ENCODE assay signal across 9 mouse cellular contexts in the genomic region with DNA sequence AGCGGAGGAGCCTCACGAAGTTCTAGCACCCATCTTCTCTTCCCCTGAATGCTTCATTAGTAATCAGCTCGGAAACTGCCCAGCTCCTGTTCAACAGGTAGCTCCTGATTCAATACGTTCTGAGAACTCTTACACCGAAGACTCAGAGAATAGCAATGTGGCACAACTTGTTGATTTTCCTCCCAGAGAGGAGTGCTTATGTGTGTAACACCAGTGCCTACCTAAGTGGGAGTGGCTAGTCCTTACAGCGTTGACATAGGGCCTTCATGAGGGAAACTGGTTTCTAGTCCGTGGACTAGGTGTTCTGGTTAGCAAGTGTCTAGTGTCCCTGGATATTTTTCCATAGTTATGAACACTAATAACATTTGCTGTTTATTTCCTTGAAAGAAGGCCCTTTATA. TPM values are rescaled to one million over a fixed set of nuclear protein-coding genes. Genes with fewer than 3 reads are reported as not detected.
A peak's percentile ranks its signal among the peaks of the same experiment; 100 is the strongest.
DNase-seq lines count a peak whose midpoint lies in the region; ATAC-seq lines count a peak whose summit lies in the region.
"Had no signal": no experiment of that assay in that cellular context is flagged by ENCODE, and none has a peak within 500 bp of the region (broad histone marks: within the 10 kb centered on the region; RNA-seq: fewer than 3 reads in every experiment).

No protein-coding gene starts in this region.

- no peak overlapping the region for H3K27ac ChIP-seq in heart, embryonic 11.5 days (ENCODE audit: low read depth, low read length)
- peak overlapping the region; percentile 49; the same call in 1 of the 2 replicates for H3K27ac ChIP-seq in intestine, embryonic 16.5 days (ENCODE audit: low read length)

- no peak for DNase-seq in heart, postnatal 14 days
- DNase-seq in cerebellum, adult 9-10 months = peak; percentile 42
- peak; percentile 31 for DNase-seq in lung, postnatal 10 days
- no peak for DNase-seq in spleen, adult 18-20 months
- DNase-seq in ovary, adult 18-20 months (ENCODE audit: low spot score) = no peak
- DNase-seq in urinary bladder, adult 2 months (ENCODE audit: low spot score) = no peak

- peaks cover 13% of the 10 kb centered on the region for H3K4me1 ChIP-seq in heart, embryonic 11.5 days (ENCODE audit: control insufficient read depth, insufficient read depth, low read length)
- peaks cover 14% of the 10 kb centered on the region for H3K4me1 ChIP-seq in intestine, embryonic 16.5 days (ENCODE audit: control insufficient read depth, insufficient read depth, low read length)

- H3K36me3 ChIP-seq in heart, embryonic 11.5 days (ENCODE audit: control insufficient read depth, insufficient read depth, low read length) = no peaks in the 10 kb centered on the region
- H3K36me3 ChIP-seq in intestine, embryonic 16.5 days (ENCODE audit: control insufficient read depth, insufficient read depth, low read length) = no peaks in the 10 kb centered on the region
- H3K36me3 ChIP-seq: midbrain, embryonic 12.5 days had no signal

- 50% methylated on average over 7 of the region's 7 CpGs for WGBS in heart, embryonic 11.5 days (ENCODE audit: insufficient replicate concordance)
- WGBS in intestine, embryonic 16.5 days = 33% methylated on average over 7 of the region's 7 CpGs

- no peaks in the 10 kb centered on the region for H3K9me3 ChIP-seq in heart, embryonic 11.5 days (replicated peaks; ENCODE audit: control insufficient read depth, low read length)
- H3K9me3 ChIP-seq in intestine, embryonic 16.5 days (ENCODE audit: control insufficient read depth, low read length) = no peaks in the 10 kb centered on the region
- H3K9me3 ChIP-seq: midbrain, embryonic 12.5 days had no signal

- ATAC-seq in heart, embryonic 11.5 days (replicated peaks; ENCODE audit: insufficient number of reproducible peaks, low FRiP score, low TSS enrichment) = no peak
- ATAC-seq in intestine, embryonic 16.5 days = peak; percentile 41

- intact Hi-C loops in heart, postnatal 14 days (cut with DNase I) = no loop called here

- H3K9ac ChIP-seq in heart, embryonic 11.5 days (ENCODE audit: low read depth, low read length) = no peak overlapping the region
- 0 out of 2 replicates have a peak overlapping the region, but pooled peaks have one; percentile 14 for H3K9ac ChIP-seq in intestine, embryonic 16.5 days (ENCODE audit: low read depth, low read length)
- H3K9ac ChIP-seq: midbrain, embryonic 12.5 days had no signal

- no peaks in the 10 kb centered on the region for H3K27me3 ChIP-seq in heart, embryonic 11.5 days (ENCODE audit: control insufficient read depth, insufficient read depth, low read length)
- no peaks in the 10 kb centered on the region for H3K27me3 ChIP-seq in intestine, embryonic 16.5 days (replicated peaks; ENCODE audit: control insufficient read depth, insufficient read depth, low read length)
- H3K27me3 ChIP-seq: midbrain, embryonic 12.5 days had no signal

- H3K4me3 ChIP-seq in heart, embryonic 11.5 days (ENCODE audit: low read depth, low read length) = 0 out of 2 replicates have a peak overlapping the region, but pooled peaks have one; percentile 3
- no peak overlapping the region for H3K4me3 ChIP-seq in intestine, embryonic 16.5 days (ENCODE audit: low read length)

- peak overlapping the region; percentile 23; the same call in 1 of the 2 replicates for H3K4me2 ChIP-seq in heart, embryonic 11.5 days
- H3K4me2 ChIP-seq in intestine, embryonic 16.5 days (ENCODE audit: low read depth, low read length) = 0 out of 2 replicates have a peak overlapping the region, but pooled peaks have one; percentile 24

RNA-seq across cellular contexts. Expression of a gene that starts 33.4 kb away (rescaled TPM):
- 41.3 and 43.1 TPM in 2 replicates for polyA plus RNA-seq in heart, embryonic 11.5 days (2014; fragmentation: Nextera tagmentation; extraction: Ambion mirVana)
- 10 to 100 TPM; 79.4 to 90.4 TPM for total RNA-seq in heart, postnatal 14 days (2021)
- 88.2 and 96.6 TPM in 2 replicates for polyA plus RNA-seq in intestine, embryonic 16.5 days (2015; fragmentation: Nextera tagmentation; extraction: Ambion mirVana)
- polyA plus RNA-seq in urinary bladder, adult 2 months (2012; rRNA removed) = 58.4 and 62.9 TPM in 2 replicates

Comparison
In these comparisons a context has a peak if more than half of its experiments do, and no peak if none do; other contexts are left out.
1. DNase-seq: peak in cerebellum, adult 9-10 months (single experiment) and lung, postnatal 10 days (single experiment); none in heart, postnatal 14 days (0 of 2), spleen, adult 18-20 months (0 of 2), ovary, adult 18-20 months (single experiment) and urinary bladder, adult 2 months (single experiment).